ENCODE assay signal across 13 mouse cellular contexts in genomic region chr4:42860483-42860882, GRCm38 (mm10). TPM values are rescaled to one million over a fixed set of nuclear protein-coding genes. Genes with fewer than 3 reads are reported as not detected.
"Had no signal": no experiment of that assay in that cellular context is flagged by ENCODE, and none has a peak within 500 bp of the region (broad histone marks: within the 10 kb centered on the region; RNA-seq: fewer than 3 reads in every experiment).

No protein-coding gene starts in this region.

RNA-seq across cellular contexts. Expression of gene Gm12394, which starts 3.9 kb away (rescaled TPM):
- polyA plus RNA-seq: kidney, adult 2 months; large intestine, adult 2 months; myocyte; stomach, embryonic 14.5 days; thymus, adult 2 months; urinary bladder, adult 2 months had no signal

RNA-seq across cellular contexts. Expression of gene Fam205a1, which starts 6.8 kb away (rescaled TPM):
- total RNA-seq: layer of hippocampus, adult 8-10 months had no signal
- polyA plus RNA-seq: intestine, embryonic 16.5 days; kidney, embryonic 15.5 days; limb, embryonic 13.5 days; midbrain, embryonic 10.5 days; midbrain, embryonic 14.5 days; myocyte had no signal

RNA-seq across cellular contexts. Expression of gene Fam205c, which starts 13.6 kb away (rescaled TPM):
- polyA plus RNA-seq: kidney, adult 2 months; large intestine, adult 2 months; limb, embryonic 13.5 days; lung, embryonic 16.5 days; myocyte; thymus, adult 2 months; urinary bladder, adult 2 months had no signal

RNA-seq across cellular contexts. Expression of gene Phf24, which starts 56.0 kb away (rescaled TPM):
- polyA plus RNA-seq: myocyte had no signal
